Mouse (Mus musculus) C2C12 (cell line): ENCODE measurements around the gene Camta2. TPM values are rescaled to one million over a fixed set of nuclear protein-coding genes. Genes with fewer than 3 reads are reported as not detected.

Experiments
- H3K27me3 ChIP-seq: one replicate; pipeline ENCODE4 v1.6.1; 2011; ENCODE audit not compliant: control insufficient read depth, insufficient read depth, insufficient read length
- H3K36me3 ChIP-seq: one replicate; pipeline ENCODE4 v1.6.1; 2011; ENCODE audit not compliant: control insufficient read depth, insufficient read depth
- H3K4me3 ChIP-seq: one replicate; pipeline ENCODE4 v1.5.1; 2011; ENCODE audit warnings: mild to moderate bottlenecking, control low read depth; ENCODE audit not compliant: poor library complexity, insufficient read depth, severe bottlenecking
- H3K79me2 ChIP-seq: one replicate; pipeline ENCODE4 v1.6.1; 2011; ENCODE audit not compliant: control insufficient read depth, insufficient read depth
- H3K79me3 ChIP-seq: one replicate; pipeline ENCODE4 v1.6.1; 2011; ENCODE audit warnings: low read depth, control low read depth
- H3ac ChIP-seq: one replicate; pipeline ENCODE3; 2011; ENCODE audit warnings: low read depth; ENCODE audit not compliant: control insufficient read depth, insufficient read length
- CEBPB ChIP-seq: IDR thresholded peaks from one replicate; pipeline ENCODE4 v1.6.1; 2011; ENCODE audit warnings: low read depth, mild to moderate bottlenecking, control low read depth, moderate library complexity
- CTCF ChIP-seq: IDR thresholded peaks from one replicate; pipeline ENCODE4 v1.5.1; 2011; ENCODE audit not compliant: control insufficient read depth, insufficient read depth, insufficient read length
- FOSL1 ChIP-seq: IDR thresholded peaks from one replicate; pipeline ENCODE4 v1.8.0; 2011; ENCODE audit warnings: mild to moderate bottlenecking, low read length; ENCODE audit not compliant: poor library complexity, insufficient read depth, severe bottlenecking
- MAX ChIP-seq: IDR thresholded peaks from one replicate; pipeline ENCODE4 v1.6.1; 2011; ENCODE audit warnings: mild to moderate bottlenecking, control low read depth
- MYOD1 ChIP-seq: IDR thresholded peaks from one replicate; pipeline ENCODE4 v1.6.1; 2011; ENCODE audit warnings: low read depth; ENCODE audit not compliant: control insufficient read depth, insufficient read length
- MYOG ChIP-seq: IDR thresholded peaks from one replicate; pipeline ENCODE4 v1.6.1; 2011; ENCODE audit not compliant: control insufficient read depth, insufficient read length; ENCODE audit errors: extremely low read depth
- USF1 ChIP-seq: IDR thresholded peaks from one replicate; pipeline ENCODE4 v1.6.1; 2011; ENCODE audit warnings: low read depth, mild to moderate bottlenecking, control low read depth, moderate library complexity
- polyA plus RNA-seq: library from polyadenylated mRNA; unstranded; fragments of >200 nt; fragmentation: generic; extraction: Trizol; gene quantifications from one replicate; pipeline ENCODE4 v1.2.1, GENCODE M21; 2012; ENCODE audit warnings: missing spikeins

The Camta2 gene
- polyA plus RNA-seq, 1 experiment = 9.0 TPM

DNA sequence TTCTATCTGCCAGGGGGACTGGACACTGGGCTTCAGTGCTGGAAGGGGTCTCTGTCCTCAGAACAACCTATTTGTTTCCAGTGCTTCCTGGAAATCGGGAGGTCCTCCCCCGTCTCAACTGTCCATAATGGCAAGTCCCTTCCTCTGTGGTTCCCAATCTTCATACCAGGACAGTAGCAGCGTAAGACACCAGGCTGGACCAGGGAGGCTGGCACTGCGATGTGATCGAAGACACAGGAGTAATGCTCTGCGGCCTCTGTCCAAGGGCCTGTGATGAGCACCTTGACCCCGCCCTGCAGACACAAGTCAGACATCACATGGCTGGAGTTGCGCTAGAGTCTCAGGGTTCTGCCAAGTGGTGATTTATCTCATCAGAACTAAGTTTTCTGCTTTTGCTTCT is 8.5 kb downstream of the Camta2 start:
- Histone ChIP-seq H3K36me3 (peaks cover 52% of the 10 kb centered on the region), H3K79me2 (no peaks in the 10 kb centered on the region)
- TF ChIP-seq FOSL1 = no peak
- TF ChIP-seq CEBPB = no peak

DNA sequence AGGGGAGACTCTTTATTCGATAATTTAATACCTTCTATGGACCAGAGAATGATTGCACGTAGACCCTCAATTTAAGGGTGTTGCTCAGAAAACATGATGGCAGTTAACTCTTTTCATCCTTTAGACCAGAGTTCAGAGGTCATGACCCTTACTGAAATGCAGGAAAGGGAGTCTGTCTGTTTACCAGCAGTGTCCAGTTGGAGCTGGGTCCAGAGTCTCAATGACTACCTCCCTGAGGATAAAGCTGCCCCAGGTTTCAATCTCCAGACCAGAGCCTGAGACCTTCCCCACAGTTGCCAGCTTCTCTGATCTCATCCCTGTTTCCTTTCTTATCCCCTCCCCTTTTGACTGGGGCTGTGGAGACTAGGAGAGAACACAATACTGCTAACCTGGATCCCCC is 9.3 kb downstream of the Camta2 start:
- H3ac ChIP-seq = no peak overlapping the region
- H3K36me3 ChIP-seq = peaks cover 50% of the 10 kb centered on the region
- TF ChIP-seq FOSL1 = no peak
- H3K79me2 ChIP-seq = no peaks in the 10 kb centered on the region
- no peak overlapping the region for H3K4me3 ChIP-seq
- no peaks in the 10 kb centered on the region for H3K79me3 ChIP-seq
- H3K27me3 ChIP-seq = no peaks in the 10 kb centered on the region

More for the DNA sequence above, 8.5 kb downstream of the Camta2 start:
- no peaks in the 10 kb centered on the region for H3K27me3 ChIP-seq
- H3ac ChIP-seq = no peak overlapping the region
- H3K79me3 ChIP-seq = no peaks in the 10 kb centered on the region
- H3K4me3 ChIP-seq = no peak overlapping the region

GRCm38 (mm10) chr11:70678092-70678491 is 9.8 kb downstream of the Camta2 start:
- H3ac ChIP-seq = no peak overlapping the region
- H3K27me3 ChIP-seq = no peaks in the 10 kb centered on the region
- no peaks in the 10 kb centered on the region for H3K79me2 ChIP-seq
- TF ChIP-seq MYOG (no peak), CTCF (no peak), FOSL1 (no peak), USF1 (no peak), MYOD1 (no peak), CEBPB (no peak), MAX (no peak)
- H3K36me3 ChIP-seq = peaks cover 46% of the 10 kb centered on the region
- H3K4me3 ChIP-seq = no peak overlapping the region
- H3K79me3 ChIP-seq = no peaks in the 10 kb centered on the region

DNA sequence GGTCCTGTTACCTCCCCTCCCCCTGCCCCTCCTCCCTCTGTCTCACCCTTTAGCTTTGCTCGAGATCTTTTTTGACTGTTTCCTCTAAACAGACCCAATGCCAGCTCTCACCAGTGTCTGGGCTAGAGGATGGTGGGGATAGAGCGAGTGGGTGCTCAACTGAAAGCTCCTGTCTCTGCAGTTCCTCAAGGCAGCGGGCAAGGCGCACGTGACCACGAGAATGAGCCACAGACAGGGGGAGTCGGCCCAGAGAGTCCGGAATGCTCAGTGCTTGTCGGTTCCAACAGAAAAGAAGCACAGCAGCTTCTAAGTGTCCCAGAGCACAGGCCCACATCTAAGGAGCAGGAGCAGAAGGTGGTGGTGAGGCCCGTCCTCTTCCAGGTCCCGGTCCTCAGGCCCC is 13.4 kb downstream of the Camta2 start:
- Histone ChIP-seq H3K36me3 (peaks cover 43% of the 10 kb centered on the region), H3ac (no peak overlapping the region), H3K4me3 (no peak overlapping the region), H3K79me3 (peaks cover 2% of the 10 kb centered on the region), H3K79me2 (peaks cover 7% of the 10 kb centered on the region), H3K27me3 (no peaks in the 10 kb centered on the region)
- TF ChIP-seq MYOG (no peak), USF1 (no peak), CTCF (no peak), FOSL1 (no peak), MAX (no peak), MYOD1 (no peak), CEBPB (no peak)

DNA sequence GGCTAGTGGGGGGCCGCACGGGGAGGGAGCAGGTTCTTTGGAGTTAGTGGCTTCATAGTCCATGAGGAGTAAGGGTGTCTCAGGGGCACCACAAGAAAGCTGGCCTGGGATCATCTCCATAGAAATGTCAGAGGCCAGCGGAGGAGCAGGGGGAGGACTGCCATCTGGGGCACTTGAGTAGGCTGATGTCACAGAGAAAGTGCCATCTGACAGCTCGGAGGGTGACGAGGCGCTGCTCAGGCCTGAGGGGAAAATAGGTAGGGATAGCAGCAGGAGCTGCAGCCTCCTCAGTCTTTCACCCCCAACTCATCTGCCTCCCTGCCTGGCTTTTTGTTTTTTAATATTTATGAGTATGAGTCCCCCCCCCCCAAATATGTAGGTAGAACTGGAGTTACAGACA is 13.9 kb downstream of the Camta2 start:
- peaks cover 2% of the 10 kb centered on the region for H3K79me3 ChIP-seq
- H3K27me3 ChIP-seq = no peaks in the 10 kb centered on the region
- TF ChIP-seq MAX = no peak
- TF ChIP-seq CTCF = no peak
- TF ChIP-seq USF1 = no peak
- TF ChIP-seq MYOD1 = no peak
- no peak for TF ChIP-seq CEBPB
- no peak for TF ChIP-seq MYOG
- TF ChIP-seq FOSL1 = no peak
- no peak overlapping the region for H3K4me3 ChIP-seq
- H3K79me2 ChIP-seq = peaks cover 8% of the 10 kb centered on the region
- H3K36me3 ChIP-seq = peaks cover 39% of the 10 kb centered on the region
- H3ac ChIP-seq = no peak overlapping the region

GRCm38 (mm10) chr11:70671333-70672047 is 16.4 kb downstream of the Camta2 start:
- peaks cover 16% of the 10 kb centered on the region for H3K79me3 ChIP-seq
- no peaks in the 10 kb centered on the region for H3K27me3 ChIP-seq
- peak; percentile 7 for TF ChIP-seq USF1
- no peak for TF ChIP-seq MYOD1
- TF ChIP-seq MAX = no peak
- H3K79me2 ChIP-seq = peaks cover 24% of the 10 kb centered on the region
- no peak overlapping the region for H3ac ChIP-seq
- H3K36me3 ChIP-seq = peaks cover 28% of the 10 kb centered on the region
- H3K4me3 ChIP-seq = no peak overlapping the region
